Mouse (Mus musculus) megakaryocyte, embryonic 14.5 days (primary cell): ENCODE data around the gene Id3.

ENCODE experiments used
- FLI1 ChIP-seq: IDR thresholded peaks from 2 replicates; pipeline ENCODE4 v1.6.1; 2012; ENCODE audit warnings: low read length, inconsistent platforms, mixed read lengths
- GATA1 ChIP-seq: IDR thresholded peaks from 3 replicates; pipeline ENCODE4 v1.6.1; 2012; ENCODE audit warnings: mixed read lengths, low read length, inconsistent platforms, borderline replicate concordance

DNA sequence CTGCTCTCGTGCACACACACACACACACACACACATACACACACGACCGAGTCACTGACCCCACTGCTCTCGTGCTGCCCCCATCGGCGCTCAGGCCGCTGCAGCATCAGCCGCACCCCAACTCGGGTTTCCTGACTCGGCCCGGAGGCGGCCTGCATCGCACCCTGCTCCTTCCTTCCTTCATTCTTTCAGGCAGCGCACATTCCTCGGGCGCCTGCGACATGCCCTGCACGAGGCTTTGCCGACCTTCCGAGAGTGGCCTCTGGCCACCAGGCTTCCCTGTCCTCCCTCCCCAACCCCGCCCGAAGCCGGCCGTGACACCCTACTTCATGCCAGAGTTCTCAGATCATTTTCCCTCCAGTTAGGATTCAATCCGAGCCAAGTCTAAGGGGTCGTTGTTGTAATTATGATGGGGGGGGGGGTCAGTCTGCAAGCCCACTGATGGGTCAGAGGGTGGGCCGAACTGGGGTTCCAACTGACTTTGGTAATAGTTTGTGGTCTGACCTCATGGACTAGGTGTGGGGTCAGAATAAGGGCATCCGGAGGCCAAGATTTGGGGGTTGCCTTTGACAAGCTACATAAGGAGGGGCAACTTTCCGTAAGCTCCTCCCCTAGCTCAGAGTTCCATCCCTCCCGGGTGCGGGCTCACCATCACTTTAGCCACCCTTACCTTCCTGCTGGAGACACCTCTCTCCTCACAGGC is 5.2 kb downstream of the Id3 start:
- TF ChIP-seq GATA1: no peak
- no peak for TF ChIP-seq FLI1
